Mouse (Mus musculus) CH12.LX (cell line): ENCODE data around the gene Nup205.

Source experiments
- CTCF ChIP-seq, 2 experiments: IDR thresholded peaks in 1 of 2; conservative IDR thresholded peaks in 1 of 2; 2 replicates each; pipeline ENCODE4 v1.5.1; 2011 to 2012; ENCODE audit warnings: low read depth in 2 of 2, low read length in 2 of 2, improper control_type of control experiment in 1 of 2, inconsistent platforms in 1 of 2, mild to moderate bottlenecking in 1 of 2, moderate library complexity in 1 of 2
- MAFK ChIP-seq: IDR thresholded peaks from 2 replicates; pipeline ENCODE4 v1.6.1; 2011; ENCODE audit warnings: low read length, improper control_type of control experiment; ENCODE audit not compliant: insufficient replicate concordance
- ZC3H11A ChIP-seq: IDR thresholded peaks from 2 replicates; pipeline ENCODE4 v1.6.1; 2012; ENCODE audit warnings: low read depth, mild to moderate bottlenecking, inconsistent platforms, low read length, improper control_type of control experiment

DNA sequence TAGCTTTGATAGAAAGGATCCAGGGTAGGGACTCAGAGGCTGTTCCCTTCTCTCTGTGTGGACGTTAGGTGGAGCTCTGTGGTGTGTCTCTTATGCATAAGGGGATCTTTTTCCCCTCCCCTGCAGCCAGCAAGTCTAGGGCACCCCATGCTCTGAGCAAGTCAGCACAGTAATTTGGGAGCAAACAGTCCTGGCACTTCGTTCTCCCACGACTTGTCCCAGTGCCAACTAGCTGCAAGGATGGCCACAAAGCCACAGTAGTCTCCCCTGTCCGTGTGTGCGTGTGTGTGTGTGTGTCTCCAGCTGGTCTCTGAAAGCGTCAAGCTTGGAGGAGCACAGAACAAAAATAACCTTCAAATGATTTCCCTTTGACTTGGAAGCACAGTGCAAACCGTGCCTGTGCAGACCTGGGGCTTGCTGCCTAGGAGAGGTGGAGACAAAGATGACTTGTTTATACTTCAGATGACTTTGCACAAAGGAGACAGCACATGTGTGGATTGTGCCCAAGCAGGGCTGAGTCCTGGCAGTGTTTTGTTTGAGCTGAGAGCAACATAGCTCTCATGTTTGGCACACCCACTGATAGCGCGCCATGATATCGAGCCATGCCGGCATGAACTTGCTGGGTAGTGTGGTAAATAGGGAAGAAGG lies 111.0 kb downstream of the Nup205 start:
- TF ChIP-seq MAFK (no peak), ZC3H11A (no peak), CTCF (conservative IDR thresholded peaks at IDR 0.05 in 1 of 2, IDR thresholded peaks at IDR 0.05 in 1 of 2; ENCODE audit: low read depth in 2 of 2, low read length in 2 of 2) (peak in 1 of 2 experiments; percentile 32; a peak in 2 of 4 replicates)
